In the genomic region with DNA sequence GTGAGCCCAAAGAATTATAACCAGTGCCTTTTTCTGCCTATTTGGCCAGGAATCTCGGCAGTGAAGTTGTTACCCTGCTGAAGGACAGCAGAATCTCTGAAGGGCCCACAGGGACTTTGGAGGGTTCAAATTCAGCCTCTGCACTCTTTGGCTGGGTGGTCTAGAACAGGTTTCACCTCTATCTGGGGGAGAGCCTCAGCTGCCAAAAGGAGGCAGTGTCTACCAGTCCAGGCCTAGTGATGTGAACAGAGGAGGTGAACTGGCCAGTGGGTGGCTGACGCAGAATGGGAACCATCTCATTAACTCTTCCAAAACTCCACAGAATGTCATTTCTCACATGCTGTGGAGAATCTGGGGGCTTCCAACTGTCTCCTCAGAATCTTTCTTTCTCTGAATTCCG, we compare ENCODE assay signal across 8 mouse cellular contexts. TPM values are rescaled to one million over a fixed set of nuclear protein-coding genes. Genes with fewer than 3 reads are reported as not detected.
DNase-seq lines count a peak whose midpoint lies in the region; ATAC-seq lines count a peak whose summit lies in the region.

No protein-coding gene starts in this region.

- H3K36me3 ChIP-seq in kidney, embryonic 15.5 days = peaks cover 20% of the 10 kb centered on the region
- H3K36me3 ChIP-seq in hindbrain, embryonic 13.5 days = peaks cover 23% of the 10 kb centered on the region
- H3K36me3 ChIP-seq in midbrain, embryonic 10.5 days = peaks cover 20% of the 10 kb centered on the region

- no peaks in the 10 kb centered on the region for H3K9me3 ChIP-seq in kidney, embryonic 15.5 days (replicated peaks)
- H3K9me3 ChIP-seq in hindbrain, embryonic 13.5 days = no peaks in the 10 kb centered on the region
- no peaks in the 10 kb centered on the region for H3K9me3 ChIP-seq in midbrain, embryonic 10.5 days (replicated peaks)

- 26% methylated on average over 3 of the region's 3 CpGs for WGBS in kidney, embryonic 15.5 days
- 36% methylated on average over 3 of the region's 3 CpGs for WGBS in hindbrain, embryonic 13.5 days
- WGBS in midbrain, embryonic 10.5 days = 46% methylated on average over 3 of the region's 3 CpGs

- no peak for DNase-seq in kidney, adult 18-20 months
- peak; percentile 48 for DNase-seq in brain, adult 2 months (ENCODE audit: low read depth, low spot score)
- no peak for DNase-seq in midbrain, embryonic 10.5 days (ENCODE audit: low spot score)
- DNase-seq in gastrocnemius, postnatal 10 days = no peak
- no peak for DNase-seq in left cerebral cortex, postnatal 36 days (ENCODE audit: low spot score in 2 of 2)
- no peak for DNase-seq in ovary, postnatal 14 days (ENCODE audit: low spot score)

- no peaks in the 10 kb centered on the region for H3K27me3 ChIP-seq in kidney, embryonic 15.5 days
- peaks cover 18% of the 10 kb centered on the region; the same call in 1 of the 2 replicates for H3K27me3 ChIP-seq in hindbrain, embryonic 13.5 days
- H3K27me3 ChIP-seq in midbrain, embryonic 10.5 days (ENCODE audit: low read depth, poor library complexity, severe bottlenecking) = peaks cover 41% of the 10 kb centered on the region

- intact Hi-C loops in left cerebral cortex, postnatal 36 days (cut with DNase I) = no loop called here

- no peak for ATAC-seq in kidney, embryonic 15.5 days (replicated peaks; ENCODE audit: low FRiP score)
- no peak for ATAC-seq in hindbrain, embryonic 13.5 days (ENCODE audit: low FRiP score)

- peak overlapping the region; percentile 95 for H3K9ac ChIP-seq in kidney, embryonic 15.5 days
- peak overlapping the region; percentile 96 for H3K9ac ChIP-seq in hindbrain, embryonic 13.5 days

- H3K4me3 ChIP-seq in kidney, embryonic 15.5 days (replicated peaks) = peak overlapping the region; percentile 92
- peak overlapping the region; percentile 87 for H3K4me3 ChIP-seq in hindbrain, embryonic 13.5 days
- H3K4me3 ChIP-seq in midbrain, embryonic 10.5 days = peak overlapping the region; percentile 90

- H3K4me1 ChIP-seq in kidney, embryonic 15.5 days = peaks cover 32% of the 10 kb centered on the region
- peaks cover 25% of the 10 kb centered on the region for H3K4me1 ChIP-seq in hindbrain, embryonic 13.5 days (replicated peaks)
- H3K4me1 ChIP-seq in midbrain, embryonic 10.5 days = peaks cover 21% of the 10 kb centered on the region

- H3K27ac ChIP-seq in kidney, embryonic 15.5 days = peak overlapping the region; percentile 69
- peak overlapping the region; percentile 91; the same call in 1 of the 2 replicates for H3K27ac ChIP-seq in hindbrain, embryonic 13.5 days
- H3K27ac ChIP-seq in midbrain, embryonic 10.5 days (replicated peaks) = no peak overlapping the region

- H3K4me2 ChIP-seq in kidney, embryonic 15.5 days = peak overlapping the region; percentile 92
- H3K4me2 ChIP-seq in hindbrain, embryonic 13.5 days = peak overlapping the region; percentile 84

RNA-seq across cellular contexts. Expression of a gene that starts 0.7 kb away (rescaled TPM):
- polyA plus RNA-seq in kidney, embryonic 15.5 days (2015; fragmentation: Nextera tagmentation; extraction: Ambion mirVana) = 19.1 and 22.4 TPM in 2 replicates
- polyA plus RNA-seq in hindbrain, embryonic 13.5 days (2015; fragmentation: Nextera tagmentation; extraction: Ambion mirVana) = 20.7 and 21.9 TPM in 2 replicates
- polyA plus RNA-seq in midbrain, embryonic 10.5 days (2016; fragmentation: Nextera tagmentation; extraction: Ambion mirVana) = 11.8 and 14.3 TPM in 2 replicates
- total RNA-seq in gastrocnemius, postnatal 10 days (2021) = 10 to 100 TPM; 27.9 to 30.3 TPM
- 10 to 100 TPM; 86.5 to 94.8 TPM for total RNA-seq in left cerebral cortex, postnatal 36 days (2021)

RNA-seq across cellular contexts. Expression of a gene that starts 9.6 kb away (rescaled TPM):
- 37.0 and 37.9 TPM in 2 replicates for polyA plus RNA-seq in kidney, embryonic 15.5 days (2015; fragmentation: Nextera tagmentation; extraction: Ambion mirVana)
- polyA plus RNA-seq in hindbrain, embryonic 13.5 days (2015; fragmentation: Nextera tagmentation; extraction: Ambion mirVana) = 38.1 and 38.2 TPM in 2 replicates
- 33.8 and 39.0 TPM in 2 replicates for polyA plus RNA-seq in midbrain, embryonic 10.5 days (2016; fragmentation: Nextera tagmentation; extraction: Ambion mirVana)
- 10 to 100 TPM; 27.4 to 32.4 TPM for total RNA-seq in gastrocnemius, postnatal 10 days (2021)
- total RNA-seq in left cerebral cortex, postnatal 36 days (2021) = 10 to 100 TPM; 43.4 to 54.4 TPM
